Mouse (Mus musculus) forebrain, embryonic 11.5 days (tissue): ENCODE measurements around the gene BC024978. TPM values are rescaled to one million over a fixed set of nuclear protein-coding genes. Genes with fewer than 3 reads are reported as not detected.

ENCODE experiments used
- ATAC-seq: fragments of 200-750 bp; cut with Nextera tagmentation; replicated peaks from 2 replicates; pipeline ENCODE4 v1.8.0; 2017; ENCODE audit warnings: moderate TSS enrichment; ENCODE audit not compliant: low FRiP score
- DNase-seq: peaks from one replicate; pipeline ENCODE4 v3.0.0-alpha.2; 2017; ENCODE audit warnings: low spot score
- H3K27ac ChIP-seq: fragments of 300-500 bp; sonication (generic); 2 replicates; pipeline ENCODE4 v1.5.1; 2014; ENCODE audit warnings: low read depth, low read length
- H3K27me3 ChIP-seq: fragments of 300-500 bp; sonication (generic); 2 replicates; pipeline ENCODE4 v1.6.1; 2014; ENCODE audit warnings: mild to moderate bottlenecking, low read length, mixed read lengths; ENCODE audit not compliant: control insufficient read depth, insufficient read depth
- H3K36me3 ChIP-seq: fragments of 300-500 bp; sonication (generic); 2 replicates; pipeline ENCODE4 v1.6.1; 2014; ENCODE audit warnings: mild to moderate bottlenecking, low read length, moderate library complexity, mixed read lengths; ENCODE audit not compliant: control insufficient read depth, insufficient read depth
- H3K4me1 ChIP-seq: fragments of 300-500 bp; sonication (generic); replicated peaks from 2 replicates; pipeline ENCODE4 v1.6.1; 2014; ENCODE audit warnings: low read length, mixed read lengths; ENCODE audit not compliant: control insufficient read depth, insufficient read depth
- H3K4me2 ChIP-seq: fragments of 300-500 bp; sonication (generic); 2 replicates; pipeline ENCODE4 v1.6.1; 2014; ENCODE audit warnings: low read depth, mild to moderate bottlenecking, low read length, moderate library complexity, mixed read lengths; ENCODE audit not compliant: severe bottlenecking
- H3K4me3 ChIP-seq: fragments of 300-500 bp; sonication (generic); 2 replicates; pipeline ENCODE4 v1.5.1; 2014; ENCODE audit warnings: low read depth, low read length
- H3K9ac ChIP-seq: fragments of 300-500 bp; sonication (generic); 2 replicates; pipeline ENCODE4 v1.6.1; 2014; ENCODE audit warnings: low read length
- H3K9me3 ChIP-seq: fragments of 300-500 bp; sonication (generic); 2 replicates; pipeline ENCODE4 v1.6.1; 2016; ENCODE audit warnings: low read length, mixed read lengths; ENCODE audit not compliant: control insufficient read depth
- WGBS: fragments of 180-500 bp; shearing (Covaris S2); extraction: QIAGEN DNeasy Blood & Tissue Kit; methylation state at CpG from one replicate; pipeline ENCODE4 v1.1.7; 2014; 5-methylcytosine and 5-hydroxymethylcytosine counted together
- polyA plus RNA-seq: library from polyadenylated mRNA; unstranded; fragments of >200 nt; fragmentation: Nextera tagmentation; extraction: Ambion mirVana; gene quantifications from 2 replicates; pipeline ENCODE4 v1.2.1, GENCODE M21; 2014

BC024978 gene
- polyA plus RNA-seq = 4.5 and 5.3 TPM in 2 replicates

- Histone ChIP-seq H3K9me3 (no peaks in the 10 kb centered on the region), H3K9ac (peak within 1 kb of the TSS; percentile 93), H3K36me3 (peaks cover 17% of the 10 kb centered on the region), H3K4me2 (peak within 1 kb of the TSS; percentile 95), H3K4me3 (peak within 1 kb of the TSS; percentile 85), H3K27ac (peak within 1 kb of the TSS; percentile 97), H3K4me1 (peaks cover 9% of the 10 kb centered on the region; the same call in 1 of the 2 replicates), H3K27me3 (no peaks in the 10 kb centered on the region)
- WGBS = under 1% methylated on average over 64 of the region's 64 CpGs
- ATAC-seq (peak; percentile 99), DNase-seq (peak; percentile 94)
These were observed at the start of gene BC024978, which contains the start of gene Snrpa for GRCm38 (mm10) chr7:27195681-27196611. TSS of gene BC024978 (plus strand) at chr7:27195781. TSS of gene Snrpa (minus strand) at chr7:27196271.

- ATAC-seq = no peak
- 77% methylated on average over 10 of the region's 10 CpGs for WGBS
- Histone ChIP-seq H3K4me2 (no peak within 1 kb of the TSS), H3K27me3 (no peaks in the 10 kb centered on the region), H3K36me3 (peaks cover 1% of the 10 kb centered on the region; the same call in 1 of the 2 replicates), H3K9ac (no peak within 1 kb of the TSS), H3K27ac (no peak within 1 kb of the TSS), H3K4me1 (no peaks in the 10 kb centered on the region), H3K4me3 (no peak within 1 kb of the TSS), H3K9me3 (no peaks in the 10 kb centered on the region)
- no peak for DNase-seq
These were observed 42.3 kb upstream of the BC024978 start, which contains the start of gene Cyp2t4 for GRCm38 (mm10) chr7:27153205-27153764. TSS of gene Cyp2t4 (plus strand) at chr7:27153714.

GRCm38 (mm10) chr7:27156005-27156404 lies 39.6 kb upstream of the BC024978 start:
- Histone ChIP-seq H3K4me1 (peaks cover 2% of the 10 kb centered on the region; the same call in 1 of the 2 replicates), H3K4me2 (no peak overlapping the region), H3K4me3 (no peak overlapping the region), H3K27me3 (no peaks in the 10 kb centered on the region), H3K36me3 (peaks cover 6% of the 10 kb centered on the region; the same call in 1 of the 2 replicates), H3K9me3 (no peaks in the 10 kb centered on the region), H3K27ac (no peak overlapping the region), H3K9ac (no peak overlapping the region)
- ATAC-seq = no peak
- 85% methylated on average over 13 of the region's 13 CpGs for WGBS
- no peak for DNase-seq

- 98% methylated on average over 9 of the region's 9 CpGs for WGBS
- no peaks in the 10 kb centered on the region for H3K9me3 ChIP-seq
- H3K4me2 ChIP-seq = no peak overlapping the region
- H3K9ac ChIP-seq = no peak overlapping the region
- DNase-seq (no peak), ATAC-seq (no peak)
- no peak overlapping the region for H3K27ac ChIP-seq
- no peaks in the 10 kb centered on the region for H3K27me3 ChIP-seq
- H3K4me1 ChIP-seq = peaks cover 6% of the 10 kb centered on the region; the same call in 1 of the 2 replicates
- peaks cover 6% of the 10 kb centered on the region; the same call in 1 of the 2 replicates for H3K36me3 ChIP-seq
- no peak overlapping the region for H3K4me3 ChIP-seq
These were observed 37.4 kb upstream of the BC024978 start for GRCm38 (mm10) chr7:27158171-27158570.

- H3K4me2 ChIP-seq = no peak overlapping the region
- H3K27ac ChIP-seq = no peak overlapping the region
- H3K27me3 ChIP-seq = no peaks in the 10 kb centered on the region
- H3K36me3 ChIP-seq = peaks cover 6% of the 10 kb centered on the region; the same call in 1 of the 2 replicates
- DNase-seq (no peak), ATAC-seq (no peak)
- H3K4me1 ChIP-seq = peaks cover 14% of the 10 kb centered on the region; the same call in 1 of the 2 replicates
- H3K4me3 ChIP-seq = no peak overlapping the region
- 95% methylated on average over 6 of the region's 6 CpGs for WGBS
- no peaks in the 10 kb centered on the region for H3K9me3 ChIP-seq
- no peak overlapping the region for H3K9ac ChIP-seq
These were observed 36.3 kb upstream of the BC024978 start for GRCm38 (mm10) chr7:27159256-27159655.

GRCm38 (mm10) chr7:27159882-27160281 lies 35.7 kb upstream of the BC024978 start:
- ATAC-seq (peak; percentile 90), DNase-seq (peak; percentile 89)
- H3K27ac ChIP-seq = no peak overlapping the region
- H3K4me2 ChIP-seq = no peak overlapping the region
- 23% methylated on average over 8 of the region's 8 CpGs for WGBS
- H3K4me1 ChIP-seq = peaks cover 21% of the 10 kb centered on the region
- H3K4me3 ChIP-seq = no peak overlapping the region
- peaks cover 6% of the 10 kb centered on the region; the same call in 1 of the 2 replicates for H3K36me3 ChIP-seq
- no peak overlapping the region for H3K9ac ChIP-seq
- H3K9me3 ChIP-seq = no peaks in the 10 kb centered on the region
- H3K27me3 ChIP-seq = no peaks in the 10 kb centered on the region

GRCm38 (mm10) chr7:27160921-27161320 lies 34.7 kb upstream of the BC024978 start:
- Histone ChIP-seq H3K9ac (no peak overlapping the region), H3K4me3 (no peak overlapping the region), H3K27ac (no peak overlapping the region), H3K9me3 (no peaks in the 10 kb centered on the region), H3K4me1 (peaks cover 25% of the 10 kb centered on the region), H3K36me3 (peaks cover 6% of the 10 kb centered on the region; the same call in 1 of the 2 replicates), H3K27me3 (no peaks in the 10 kb centered on the region), H3K4me2 (no peak overlapping the region)
- ATAC-seq (no peak), DNase-seq (no peak)
- 89% methylated on average over 3 of the region's 3 CpGs for WGBS

GRCm38 (mm10) chr7:27161744-27162143 lies 33.8 kb upstream of the BC024978 start:
- Histone ChIP-seq H3K4me2 (no peak overlapping the region), H3K4me3 (no peak overlapping the region), H3K27me3 (no peaks in the 10 kb centered on the region), H3K4me1 (peaks cover 25% of the 10 kb centered on the region), H3K9ac (no peak overlapping the region), H3K27ac (no peak overlapping the region), H3K36me3 (peaks cover 6% of the 10 kb centered on the region; the same call in 1 of the 2 replicates), H3K9me3 (no peaks in the 10 kb centered on the region)
- 90% methylated on average over 4 of the region's 4 CpGs for WGBS
- ATAC-seq (no peak), DNase-seq (no peak)
